Mouse (Mus musculus): ENCODE results near the gene Casp6. TPM values are rescaled to one million over a fixed set of nuclear protein-coding genes. Genes with fewer than 3 reads are reported as not detected.

The Casp6 gene
- polyA plus RNA-seq, 1 experiment from 2014 or later = 20.4 TPM

DNA sequence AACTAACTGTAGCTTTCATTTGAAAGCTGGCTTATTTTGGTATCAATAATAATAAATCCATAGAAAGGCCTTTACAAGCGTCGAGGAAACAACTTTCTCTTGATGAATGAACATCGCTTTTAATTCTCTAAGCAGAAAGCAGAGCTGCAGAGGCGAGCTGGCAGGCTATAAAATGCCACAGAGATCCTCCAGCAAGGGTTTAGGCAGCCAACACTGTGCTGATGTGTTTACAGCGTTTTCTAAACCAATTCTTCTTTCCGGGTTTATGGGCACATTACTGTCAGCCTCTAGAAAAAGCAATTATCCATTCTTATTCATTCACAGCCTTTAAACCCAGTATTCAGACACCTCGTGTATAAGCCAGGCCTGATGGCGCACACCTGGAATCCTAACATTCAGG lies 61.3 kb downstream of the Casp6 start:
- ATAC-seq (ENCODE audit: low read depth) = peak; percentile 44
- H3K4me3 ChIP-seq (ENCODE audit: low read depth, low read length) = no peak overlapping the region
- H3K9me3 ChIP-seq (ENCODE audit: control insufficient read depth, low read length) = no peaks in the 10 kb centered on the region
- H3K36me3 ChIP-seq (ENCODE audit: control insufficient read depth, insufficient read depth, low read length) = no peaks in the 10 kb centered on the region
- H3K27ac ChIP-seq (ENCODE audit: low read depth, low read length) = no peak overlapping the region
- H3K4me1 ChIP-seq (ENCODE audit: control insufficient read depth, insufficient read depth, low read length) = peaks cover 5% of the 10 kb centered on the region; the same call in 1 of the 2 replicates
- no peak overlapping the region for H3K4me2 ChIP-seq (ENCODE audit: low read depth, low read length)
- 27% methylated on average over 8 of the region's 8 CpGs for WGBS
- no peaks in the 10 kb centered on the region for H3K27me3 ChIP-seq (ENCODE audit: control insufficient read depth, insufficient read depth, low read length)
- H3K9ac ChIP-seq (replicated peaks; ENCODE audit: low read depth, low read length) = no peak overlapping the region

Other genes starting within 250 kb of the Casp6 start
- 2.1 and 3.6 TPM in 2 replicates for gene Egf, start 146.1 kb upstream of the Casp6 start, polyA plus RNA-seq (2014; fragmentation: Nextera tagmentation; extraction: Ambion mirVana)
- gene Lrit3, start 97.4 kb upstream of the Casp6 start, polyA plus RNA-seq (2014; fragmentation: Nextera tagmentation; extraction: Ambion mirVana) = not detected in 2 replicates
- gene Rrh, start 78.8 kb upstream of the Casp6 start, polyA plus RNA-seq (2014; fragmentation: Nextera tagmentation; extraction: Ambion mirVana) = 0.09 and 0.30 TPM in 2 replicates
- gene Gar1, start 70.0 kb upstream of the Casp6 start, polyA plus RNA-seq (2014; fragmentation: Nextera tagmentation; extraction: Ambion mirVana) = 16.4 and 20.2 TPM in 2 replicates
- 0.16 and 0.33 TPM in 2 replicates for gene Cfi, start 65.5 kb upstream of the Casp6 start, polyA plus RNA-seq (2014; fragmentation: Nextera tagmentation; extraction: Ambion mirVana)
- gene Pla2g12a, start 22.8 kb upstream of the Casp6 start, polyA plus RNA-seq (2014; fragmentation: Nextera tagmentation; extraction: Ambion mirVana) = 36.4 and 43.0 TPM in 2 replicates
- 8.0 and 8.8 TPM in 2 replicates for gene Mcub, start 68.8 kb downstream of the Casp6 start, polyA plus RNA-seq (2014; fragmentation: Nextera tagmentation; extraction: Ambion mirVana)
- 36.5 and 38.9 TPM in 2 replicates for gene Sec24b, start 160.1 kb downstream of the Casp6 start, polyA plus RNA-seq (2014; fragmentation: Nextera tagmentation; extraction: Ambion mirVana)
- gene Col25a1, start 230.1 kb downstream of the Casp6 start, polyA plus RNA-seq (2014; fragmentation: Nextera tagmentation; extraction: Ambion mirVana) = 9.3 and 10.5 TPM in 2 replicates